Mouse (Mus musculus): ENCODE results near the gene Rpl10.

Gene Rpl10

DNA sequence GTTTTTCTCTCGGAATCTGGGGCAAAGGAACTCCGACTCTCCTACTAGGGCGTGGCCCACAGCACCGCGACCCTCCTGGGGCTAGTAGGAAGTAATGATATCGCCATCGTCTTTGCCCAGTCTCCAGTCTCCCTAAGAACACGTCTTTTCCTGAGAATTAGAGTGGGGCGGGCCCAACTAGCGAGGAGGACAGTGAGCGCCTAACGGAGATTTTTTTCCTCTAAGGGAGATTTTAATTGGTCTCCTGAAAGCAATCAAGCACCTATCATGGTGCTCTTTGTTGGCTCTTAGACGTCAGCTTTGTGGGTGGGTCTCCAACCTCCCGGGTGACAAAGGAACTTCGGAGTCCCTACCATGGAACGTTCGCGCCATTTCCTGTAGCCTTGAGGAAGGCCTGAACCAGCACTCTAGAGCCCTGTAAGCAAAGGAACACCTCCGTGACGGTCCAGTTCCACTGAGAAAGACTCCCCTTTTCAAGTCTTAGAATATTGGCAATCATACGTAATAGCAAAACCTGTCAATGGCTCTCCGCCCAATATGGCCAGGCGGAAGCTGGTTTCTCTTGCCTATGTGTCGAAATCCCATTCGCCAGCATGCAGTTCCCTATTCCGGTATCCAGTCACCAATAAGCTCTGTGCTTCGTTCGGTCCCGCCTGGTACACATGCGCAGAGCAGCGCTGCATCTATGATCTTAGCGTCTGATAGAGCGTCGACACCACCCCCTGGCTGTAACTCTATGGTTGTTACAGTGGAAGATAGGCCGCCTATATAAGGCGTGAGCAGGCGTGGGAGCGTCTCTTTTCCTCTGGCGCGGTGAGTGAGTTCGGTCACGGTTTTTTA, at the start of gene Rpl10:
Rpl10 (plus strand) TSS at position 751 of the 840 bp plus-strand sequence.
- DNase-seq, result peak; percentile 96

DNA sequence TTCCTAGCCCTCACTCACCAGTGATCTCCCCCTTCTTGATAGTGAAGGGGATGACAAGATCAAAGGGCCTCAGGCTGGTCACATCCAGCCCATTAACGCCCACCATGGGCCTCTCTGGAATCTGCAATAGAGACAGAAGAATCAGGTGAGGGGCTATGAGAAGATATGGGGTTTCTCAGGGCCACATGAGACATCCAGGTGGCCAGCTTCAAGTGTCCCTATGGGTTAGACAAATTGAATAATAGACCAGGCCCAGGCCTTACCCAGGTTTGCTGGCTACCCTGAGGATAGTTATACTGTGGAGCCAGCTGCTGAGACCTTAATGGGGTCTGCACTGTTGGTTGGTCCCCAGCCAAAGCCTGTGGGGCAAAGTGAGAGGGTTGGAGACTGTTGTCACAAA, 40.6 kb upstream of the Rpl10 start:
- no peak for DNase-seq

DNA sequence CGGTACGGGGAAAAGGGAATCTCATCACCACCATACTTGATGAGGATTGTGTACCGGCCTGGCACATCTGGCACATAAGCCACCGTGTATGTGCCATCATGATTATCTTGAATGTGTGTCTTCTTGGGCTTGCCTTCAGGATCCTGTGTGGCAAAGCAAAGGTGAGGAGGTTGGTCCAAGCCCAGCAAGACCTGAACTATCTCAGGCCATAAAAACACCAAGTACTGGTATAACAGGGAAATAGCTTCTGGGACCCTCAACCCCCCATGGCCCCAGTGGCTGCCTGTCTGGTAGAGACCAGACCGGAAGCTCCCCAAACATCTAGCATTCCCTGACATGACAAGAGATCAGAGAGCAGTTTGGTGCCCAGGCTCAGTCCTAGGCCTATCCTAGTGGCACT, 37.4 kb upstream of the Rpl10 start:
- no peak for DNase-seq

GRCm38 (mm10) chrX:74240332-74240731, 30.3 kb upstream of the Rpl10 start:
- no peak for DNase-seq

GRCm38 (mm10) chrX:74243396-74243795, 27.2 kb upstream of the Rpl10 start:
- DNase-seq, result peak; percentile 72

GRCm38 (mm10) chrX:74243807-74244206, 26.8 kb upstream of the Rpl10 start:
- peak; percentile 77 for DNase-seq

DNA sequence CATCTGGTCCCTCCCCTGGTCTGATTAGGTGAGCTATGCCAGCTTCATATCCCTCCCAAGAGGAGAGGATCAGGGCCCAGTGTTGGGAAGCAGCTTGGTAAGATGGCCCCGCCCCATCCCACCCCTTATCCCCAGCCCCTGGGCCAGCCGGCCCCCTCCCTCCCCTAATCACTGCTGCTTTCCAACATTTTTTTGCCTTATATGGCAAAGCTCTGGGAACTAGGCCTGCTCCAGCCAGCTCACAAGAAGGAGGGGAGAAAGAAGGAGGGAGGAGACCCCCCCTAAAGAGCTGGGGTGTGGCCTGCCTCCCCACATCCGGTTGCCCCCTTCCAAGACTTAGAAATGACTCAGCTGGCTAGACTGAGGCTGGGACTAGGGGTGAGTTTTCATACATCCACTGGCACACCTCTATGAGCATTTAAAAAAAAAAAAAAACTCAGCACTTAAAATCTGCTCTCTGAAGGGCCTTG, 26.0 kb upstream of the Rpl10 start:
- peak; percentile 73 for DNase-seq

- DNase-seq, result no peak
Measured at GRCm38 (mm10) chrX:74245107-74245506, 25.5 kb upstream of the Rpl10 start.

DNA sequence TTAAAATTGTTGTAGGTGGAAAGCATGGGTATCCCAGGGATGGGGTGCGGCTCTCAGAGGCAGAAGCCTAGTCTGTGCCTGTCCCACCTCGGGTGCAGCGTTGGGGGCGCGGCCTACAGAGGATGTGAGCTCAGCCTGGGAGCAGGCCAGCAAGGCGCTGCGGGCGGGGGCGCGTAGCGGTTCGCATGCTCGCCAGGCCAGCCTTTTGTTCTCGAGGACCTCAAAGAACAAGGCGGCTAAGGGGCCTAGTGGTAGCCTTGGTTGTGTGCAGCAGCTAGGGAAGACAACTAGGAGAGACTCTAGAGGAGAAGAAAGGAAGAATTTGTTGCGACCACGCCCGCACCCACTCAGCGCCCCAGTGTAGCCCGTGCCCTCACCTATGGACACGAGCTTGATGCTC, 24.9 kb upstream of the Rpl10 start:
- peak; percentile 91 for DNase-seq

DNA sequence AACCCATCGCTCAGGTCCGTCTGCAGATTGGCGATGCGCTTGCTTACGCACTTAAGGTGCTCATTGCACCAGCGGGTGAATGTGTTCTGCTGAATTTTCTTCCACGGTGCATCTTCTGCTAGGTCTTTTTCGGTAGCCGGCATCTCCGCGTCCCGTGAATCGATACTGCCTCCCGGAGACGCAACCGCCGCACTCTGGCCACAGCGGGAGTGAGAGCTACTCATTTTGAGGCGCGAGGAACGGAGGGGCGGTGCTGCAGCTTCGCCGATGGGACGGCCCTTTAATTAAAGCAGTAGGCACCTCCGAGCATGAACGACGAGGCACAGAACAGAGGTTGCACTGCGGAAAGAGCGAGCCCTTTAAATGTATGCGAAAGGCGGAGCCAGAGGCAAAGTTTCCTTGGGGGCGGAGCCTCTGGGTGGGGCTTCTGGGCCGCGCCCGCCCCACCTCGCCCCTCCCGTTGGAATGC, 24.4 kb upstream of the Rpl10 start:
- peak; percentile 95 for DNase-seq

DNA sequence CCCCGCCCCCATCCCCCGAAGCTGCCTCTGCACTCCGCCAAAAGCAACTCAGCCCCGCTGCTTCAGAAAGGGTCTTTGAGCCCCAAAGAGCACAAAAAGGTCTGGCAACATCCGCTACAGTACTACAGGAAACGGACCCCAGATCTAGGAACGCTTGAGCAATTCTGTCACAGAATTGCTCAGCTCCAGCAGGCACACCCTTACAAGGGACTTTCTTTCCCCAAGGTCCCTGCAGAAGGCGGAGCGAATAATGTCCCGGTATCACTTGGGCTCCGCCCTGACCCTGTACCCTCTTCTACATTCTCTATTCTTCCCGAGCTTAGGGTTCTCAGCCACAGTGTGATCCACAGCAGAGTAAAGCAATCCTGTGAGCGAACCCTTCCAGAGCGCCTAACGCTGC, 23.9 kb upstream of the Rpl10 start:
- DNase-seq, result peak; percentile 68

GRCm38 (mm10) chrX:74248651-74249050, 22.0 kb upstream of the Rpl10 start:
- DNase-seq, result peak; percentile 83

GRCm38 (mm10) chrX:74249615-74250014, 21.0 kb upstream of the Rpl10 start, which contains the start of gene Flna:
Gene Flna, minus strand, starts transcription at chrX:74249820.
- DNase-seq, result peak; percentile 79

DNA sequence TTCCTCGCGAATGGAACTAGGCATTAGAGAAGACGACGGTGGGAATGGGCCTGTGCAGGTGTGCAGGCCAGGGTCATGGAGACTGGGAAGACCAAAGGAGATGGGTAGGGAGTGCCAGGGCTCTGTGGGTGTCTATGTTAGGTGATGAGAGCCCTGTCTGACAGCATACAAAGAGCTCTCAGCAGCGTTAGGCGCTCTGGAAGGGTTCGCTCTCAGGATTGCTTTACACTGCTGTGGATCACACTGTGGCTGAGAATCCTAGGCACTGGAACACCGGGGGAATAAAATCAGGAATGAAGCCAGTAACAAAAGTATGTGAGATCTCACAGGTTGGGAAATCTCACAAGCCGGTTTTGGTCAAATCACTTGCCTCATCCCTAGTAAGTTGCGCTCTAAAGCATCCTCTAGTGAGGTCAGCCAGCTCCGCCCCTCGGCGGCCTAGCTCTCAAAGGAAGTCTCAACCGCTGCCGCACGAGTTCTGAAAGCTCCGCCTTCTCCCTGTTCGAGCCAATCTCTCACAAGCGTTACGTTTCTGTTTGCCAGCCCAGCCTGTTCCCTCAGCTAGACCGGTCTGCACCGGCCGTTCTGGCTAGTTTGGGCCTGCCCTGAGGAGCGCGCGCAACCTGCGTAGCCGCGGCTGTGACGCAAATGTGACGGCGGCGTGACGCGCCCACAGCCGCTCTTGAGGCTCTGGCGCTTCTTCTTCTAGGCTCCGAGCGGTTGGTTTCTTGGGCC, 16.3 kb upstream of the Rpl10 start, which contains the start of gene Emd:
Emd (plus strand) TSS at position 535 of the 735 bp plus-strand sequence.
- peak; percentile 96 for DNase-seq

GRCm38 (mm10) chrX:74254888-74255565, 15.6 kb upstream of the Rpl10 start:
- DNase-seq, result no peak

DNA sequence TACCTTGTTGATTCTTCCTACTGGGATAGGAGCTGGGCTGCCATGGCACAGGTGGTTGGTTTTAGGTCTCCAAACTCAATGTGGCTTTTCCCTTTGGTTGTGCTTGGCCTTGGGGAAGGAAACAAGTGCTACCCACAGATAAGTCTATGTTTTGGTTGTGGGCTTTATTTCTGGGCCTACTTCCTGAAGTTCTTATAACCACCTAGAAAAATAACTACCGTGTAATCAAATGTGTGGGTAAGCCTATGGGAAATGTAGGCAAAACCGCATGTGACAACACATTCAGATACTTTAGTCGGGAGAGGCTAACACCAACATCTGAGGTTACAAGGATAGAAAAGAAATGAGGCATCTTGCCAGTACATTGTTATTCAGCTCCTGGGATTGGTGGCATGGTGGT, 12.9 kb upstream of the Rpl10 start:
- DNase-seq, result no peak

GRCm38 (mm10) chrX:74269736-74270061, 913 bp upstream of the Rpl10 start:
- no peak for DNase-seq

DNA sequence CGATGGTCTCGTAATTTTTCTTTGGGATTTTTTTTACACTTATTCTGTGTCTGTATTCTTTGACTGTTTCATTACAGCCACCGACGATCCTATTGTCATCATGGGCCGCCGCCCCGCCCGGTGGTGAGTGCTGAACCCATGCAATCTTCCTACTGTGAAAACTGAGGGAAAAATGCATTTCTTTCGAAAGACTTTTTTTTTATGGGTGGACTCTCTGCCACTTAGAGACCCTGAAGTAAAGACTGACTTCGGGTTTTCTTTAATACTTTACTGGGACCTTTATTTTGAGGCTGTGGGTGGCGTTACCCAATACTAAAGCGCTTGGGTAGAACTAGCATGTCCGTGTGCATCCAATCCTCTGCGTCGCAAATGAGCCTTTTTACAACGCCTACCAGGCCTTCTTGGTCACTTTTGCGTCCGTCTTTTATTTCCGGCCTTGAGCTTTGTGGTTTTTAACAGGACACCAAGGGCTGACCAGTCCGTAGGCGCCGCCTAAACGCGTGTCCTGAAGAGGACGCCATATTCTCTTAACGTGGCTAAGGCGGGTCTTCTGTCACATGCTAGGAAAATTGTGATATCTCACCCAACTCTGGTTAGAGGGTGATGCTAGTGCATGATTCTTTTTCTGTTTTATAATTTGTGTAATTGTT, 415 bp downstream of the Rpl10 start:
- DNase-seq, result peak; percentile 63

DNA sequence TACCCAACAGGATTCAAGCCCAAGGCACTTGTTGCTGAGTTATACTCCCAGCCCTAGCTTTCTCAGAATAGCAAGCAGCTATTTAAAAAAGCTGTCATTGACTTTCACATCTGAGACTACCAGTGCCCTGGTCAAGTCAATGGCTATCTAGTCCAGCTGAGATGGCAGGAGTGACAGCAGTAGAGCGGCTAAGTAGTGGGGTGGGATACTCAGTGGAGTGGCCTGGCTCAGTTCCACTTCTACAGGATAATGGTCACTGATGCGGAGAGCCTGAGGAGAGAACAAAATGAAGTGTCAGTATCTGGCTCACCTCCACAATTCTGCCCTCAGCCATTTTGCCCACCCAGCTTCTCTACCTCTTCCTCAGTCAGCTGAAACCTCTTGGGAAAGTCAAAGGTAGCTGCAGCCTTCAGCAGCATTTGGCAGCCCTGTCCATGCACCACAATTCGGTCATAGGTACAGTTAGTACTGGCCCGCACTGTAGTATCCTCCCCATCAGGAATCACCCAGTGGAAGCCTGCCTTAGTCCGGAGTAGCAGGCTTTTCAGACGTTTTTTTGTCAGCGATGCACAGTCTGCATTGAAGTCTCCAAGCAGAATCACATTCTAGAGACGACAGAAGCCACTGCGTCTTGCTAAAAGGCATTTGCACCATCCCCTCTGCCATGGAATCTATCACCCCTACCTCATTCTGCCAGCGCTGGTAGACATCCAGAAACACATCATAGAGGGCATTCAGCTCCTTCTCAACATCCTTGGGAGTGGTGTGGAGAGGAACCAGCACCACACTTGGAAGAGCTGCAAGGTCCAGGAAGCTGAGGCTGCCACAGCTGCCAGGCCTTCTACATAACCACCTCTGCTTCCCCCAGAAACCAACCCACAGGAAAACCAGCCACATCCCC, 3.1 kb downstream of the Rpl10 start:
- DNase-seq, result no peak

GRCm38 (mm10) chrX:74277916-74278315, 7.3 kb downstream of the Rpl10 start:
- DNase-seq, result peak; percentile 20

DNA sequence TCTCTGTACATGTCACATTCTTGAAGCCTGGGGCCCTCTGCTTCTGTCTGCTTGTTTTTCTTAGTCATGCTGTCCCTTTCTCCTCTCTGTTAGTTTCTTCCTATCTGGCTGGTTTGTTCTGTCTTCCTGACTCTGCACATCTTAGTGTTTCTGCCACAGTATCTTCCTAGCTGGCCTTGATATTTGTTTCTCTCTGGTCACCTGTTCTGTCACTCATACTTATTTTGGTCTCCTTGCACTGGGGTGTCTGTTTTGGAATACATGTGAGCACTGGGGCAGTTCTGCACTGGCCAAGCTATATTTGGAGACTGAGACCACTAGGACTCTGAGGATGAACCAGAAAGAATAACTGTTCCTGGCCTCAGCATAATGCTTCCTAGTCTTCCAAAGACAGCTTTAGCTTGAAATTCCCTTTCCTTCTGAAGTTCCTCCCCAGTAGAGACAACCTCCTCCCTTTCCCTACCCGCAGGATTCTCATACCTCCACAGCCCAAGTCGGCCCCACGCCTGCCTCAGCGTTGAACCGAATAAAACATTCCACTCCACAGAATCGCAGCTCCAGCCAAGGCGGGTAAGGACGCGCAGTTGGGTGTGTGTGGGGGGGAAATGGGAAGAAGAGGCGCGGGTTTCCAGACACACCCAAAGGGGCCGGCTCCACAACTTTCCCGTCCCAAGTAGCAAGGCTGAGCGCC, 10.6 kb downstream of the Rpl10 start:
- DNase-seq, result no peak
